Mouse (Mus musculus): ENCODE data around the gene Prep.

DNA sequence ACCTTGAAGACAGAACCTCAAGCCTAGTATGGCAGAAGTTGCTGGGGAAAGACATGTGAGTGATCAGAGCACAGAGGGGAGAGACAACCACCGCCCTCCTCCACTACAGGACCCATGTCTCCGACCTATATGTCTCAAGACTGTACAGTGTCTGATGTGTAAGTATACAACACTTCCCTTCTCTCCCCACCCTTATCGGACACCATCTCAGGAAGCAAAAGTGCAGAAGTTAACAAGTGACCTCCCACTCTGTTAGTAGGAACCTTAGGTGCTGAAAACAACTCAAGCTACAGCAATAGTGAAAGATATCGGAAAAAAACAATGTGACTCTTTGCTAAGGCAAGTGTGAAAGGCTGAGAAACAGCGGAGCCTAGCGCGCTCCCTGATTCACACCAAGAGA is 40.1 kb upstream of the Prep start:
- TF ChIP-seq CTCF (IDR thresholded peaks at IDR 0.05; ENCODE audit: extremely low read depth, insufficient read length, insufficient replicate concordance, low read depth, low read length) (no peak), POLR2A (IDR thresholded peaks at IDR 0.05; ENCODE audit: low read depth, low read length) (no peak)

All from small intestine, adult 2 months (tissue).